Mouse (Mus musculus) testis, adult 2 months (tissue): Measurements from ENCODE around the gene Gm17416. TPM values are rescaled to one million over a fixed set of nuclear protein-coding genes. Genes with fewer than 3 reads are reported as not detected.

Source experiments
- H3K27ac ChIP-seq: fragments of 200-500 bp; 2 replicates; pipeline ENCODE4 v1.5.1; 2012; ENCODE audit warnings: low read depth, low read length; ENCODE audit not compliant: control insufficient read depth, insufficient read depth
- H3K27me3 ChIP-seq: fragments of 200-500 bp; 2 replicates; pipeline ENCODE4 v1.6.1; 2012; ENCODE audit warnings: mild to moderate bottlenecking, low read length, moderate library complexity; ENCODE audit not compliant: control insufficient read depth, insufficient read depth
- H3K36me3 ChIP-seq: fragments of 200-500 bp; 2 replicates; pipeline ENCODE4 v1.6.1; 2012; ENCODE audit warnings: mild to moderate bottlenecking, low read length; ENCODE audit not compliant: control insufficient read depth, insufficient read depth
- H3K4me1 ChIP-seq: fragments of 200-500 bp; 2 replicates; pipeline ENCODE4 v1.6.1; 2012; ENCODE audit warnings: low read length; ENCODE audit not compliant: control insufficient read depth, insufficient read depth
- H3K4me3 ChIP-seq: fragments of 200-500 bp; 2 replicates; pipeline ENCODE4 v1.5.1; 2012; ENCODE audit warnings: low read depth, mild to moderate bottlenecking, low read length, moderate library complexity, mixed read lengths; ENCODE audit not compliant: control insufficient read depth
- CTCF ChIP-seq: fragments of 200-500 bp; IDR thresholded peaks from 2 replicates; pipeline ENCODE4 v1.5.1; 2012; ENCODE audit warnings: low read depth, mild to moderate bottlenecking, inconsistent platforms, low read length, moderate library complexity; ENCODE audit not compliant: control insufficient read depth, insufficient read depth, insufficient replicate concordance
- POLR2A ChIP-seq: fragments of 200-500 bp; IDR thresholded peaks from 2 replicates; pipeline ENCODE4 v1.6.1; 2012; ENCODE audit warnings: low read depth, mild to moderate bottlenecking, inconsistent platforms, low read length, moderate library complexity; ENCODE audit not compliant: control insufficient read depth
- polyA plus RNA-seq: library from polyadenylated mRNA; depleted of rRNA; stranded (reverse); fragments of >200 nt; gene quantifications from 2 replicates; pipeline ENCODE4 v1.2.3, GENCODE M21; 2012; rRNA removed

Gm17416 gene
- not detected in 2 replicates for polyA plus RNA-seq

- H3K4me3 ChIP-seq = no peak within 1 kb of the TSS
- H3K4me1 ChIP-seq = no peaks in the 10 kb centered on the region; the same call in 1 of the 2 replicates
- TF ChIP-seq CTCF (no peak), POLR2A (no peak)
- H3K27me3 ChIP-seq = no peaks in the 10 kb centered on the region
- H3K27ac ChIP-seq = no peak within 1 kb of the TSS
- H3K36me3 ChIP-seq = no peaks in the 10 kb centered on the region
These were observed at the start of gene Gm17416 for GRCm38 (mm10) chr2:152569038-152569437. Gm17416 (plus strand) TSS chr2:152569338.

GRCm38 (mm10) chr2:152539944-152540710, 29.0 kb upstream of the Gm17416 start, which contains the start of gene Defb29:
Defb29 (minus strand) TSS chr2:152540098.
- H3K4me1 ChIP-seq = peaks cover 3% of the 10 kb centered on the region
- no peaks in the 10 kb centered on the region for H3K27me3 ChIP-seq
- no peak within 1 kb of the TSS for H3K4me3 ChIP-seq
- no peak within 1 kb of the TSS for H3K27ac ChIP-seq
- TF ChIP-seq CTCF = peak; percentile 36; the same call in 1 of the 2 replicates
- no peak for TF ChIP-seq POLR2A
- H3K36me3 ChIP-seq = no peaks in the 10 kb centered on the region

GRCm38 (mm10) chr2:152541979-152542378, 27.2 kb upstream of the Gm17416 start:
- no peak overlapping the region for H3K4me3 ChIP-seq
- no peak for TF ChIP-seq POLR2A
- no peak for TF ChIP-seq CTCF
- no peak overlapping the region for H3K27ac ChIP-seq
- H3K36me3 ChIP-seq = no peaks in the 10 kb centered on the region
- H3K27me3 ChIP-seq = no peaks in the 10 kb centered on the region
- H3K4me1 ChIP-seq = peaks cover 3% of the 10 kb centered on the region

- Histone ChIP-seq H3K4me3 (no peak overlapping the region), H3K27me3 (no peaks in the 10 kb centered on the region), H3K36me3 (no peaks in the 10 kb centered on the region), H3K4me1 (peaks cover 3% of the 10 kb centered on the region), H3K27ac (no peak overlapping the region)
- TF ChIP-seq POLR2A (no peak), CTCF (peak; percentile 71)
These were observed 26.2 kb upstream of the Gm17416 start for GRCm38 (mm10) chr2:152542897-152543296.

DNA sequence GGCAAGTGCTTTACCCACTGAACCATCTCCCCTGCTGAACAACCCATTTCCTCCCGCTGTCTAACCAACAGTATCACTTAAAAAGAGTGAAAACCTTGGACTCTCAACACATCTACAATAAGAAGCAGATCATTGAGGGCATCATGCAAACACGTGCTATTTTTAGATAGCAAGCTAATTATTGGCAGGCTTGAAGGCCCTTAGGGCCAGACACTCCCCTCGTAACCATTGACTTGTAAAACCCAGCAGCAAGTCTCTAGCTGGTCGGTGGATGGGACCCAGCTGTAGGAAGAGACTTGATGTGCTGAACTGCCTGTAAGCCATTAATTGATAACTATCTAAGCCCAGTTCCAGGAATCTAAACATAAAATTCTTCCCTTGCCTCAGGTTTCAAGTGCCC, 25.7 kb upstream of the Gm17416 start:
- Histone ChIP-seq H3K27me3 (no peaks in the 10 kb centered on the region), H3K4me3 (no peak overlapping the region), H3K4me1 (peaks cover 3% of the 10 kb centered on the region), H3K36me3 (no peaks in the 10 kb centered on the region), H3K27ac (peak overlapping the region; percentile 23; the same call in 1 of the 2 replicates)
- TF ChIP-seq POLR2A = no peak
- no peak for TF ChIP-seq CTCF

- H3K4me3 ChIP-seq = no peak overlapping the region
- no peaks in the 10 kb centered on the region; the same call in 1 of the 2 replicates for H3K4me1 ChIP-seq
- no peaks in the 10 kb centered on the region for H3K36me3 ChIP-seq
- TF ChIP-seq POLR2A (no peak), CTCF (peak; percentile 37; the same call in 1 of the 2 replicates)
- no peaks in the 10 kb centered on the region for H3K27me3 ChIP-seq
- no peak overlapping the region for H3K27ac ChIP-seq
These were observed 24.4 kb upstream of the Gm17416 start for GRCm38 (mm10) chr2:152544691-152545090.

GRCm38 (mm10) chr2:152548124-152548523, 21.0 kb upstream of the Gm17416 start:
- Histone ChIP-seq H3K4me3 (no peak overlapping the region), H3K27ac (no peak overlapping the region), H3K4me1 (no peaks in the 10 kb centered on the region), H3K36me3 (no peaks in the 10 kb centered on the region), H3K27me3 (no peaks in the 10 kb centered on the region)
- TF ChIP-seq POLR2A = no peak
- no peak for TF ChIP-seq CTCF
